Mouse (Mus musculus) kidney, adult 18-20 months (tissue): ENCODE measurements around the gene Pkig.
"Not testable (repeated sequence)": the region's sequence is repeated elsewhere in the genome, so short reads cannot be mapped to it uniquely, and the experiment has no call there.

Experiments used
- DNase-seq: peaks from one replicate; pipeline ENCODE4 v3.0.0; 2021

Gene Pkig

GRCm38 (mm10) chr2:163685761-163686200, 27.6 kb downstream of the Pkig start:
- peak; percentile 45 for DNase-seq

DNA sequence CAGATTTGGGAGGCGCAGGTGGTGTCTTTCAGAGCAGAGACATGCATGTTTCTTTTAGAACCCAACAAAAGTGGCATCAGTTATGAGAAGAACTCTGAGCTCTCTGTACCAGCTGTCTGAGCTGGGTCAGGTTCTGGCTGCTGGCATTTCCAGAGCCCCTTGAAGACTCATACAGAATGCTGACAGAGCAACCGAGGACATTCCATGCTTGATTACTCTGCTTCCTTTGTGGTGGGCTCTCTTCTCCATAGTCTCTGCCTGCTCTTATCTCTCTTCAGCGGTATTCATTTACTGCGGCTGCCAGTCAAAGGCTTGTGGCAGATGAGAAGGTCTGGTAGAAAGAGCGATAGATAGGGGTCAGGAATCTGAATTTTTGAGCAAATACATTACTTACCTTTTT, 28.0 kb downstream of the Pkig start:
- no peak for DNase-seq

- DNase-seq = no peak
Measured at GRCm38 (mm10) chr2:163686886-163687285, 28.7 kb downstream of the Pkig start.

DNA sequence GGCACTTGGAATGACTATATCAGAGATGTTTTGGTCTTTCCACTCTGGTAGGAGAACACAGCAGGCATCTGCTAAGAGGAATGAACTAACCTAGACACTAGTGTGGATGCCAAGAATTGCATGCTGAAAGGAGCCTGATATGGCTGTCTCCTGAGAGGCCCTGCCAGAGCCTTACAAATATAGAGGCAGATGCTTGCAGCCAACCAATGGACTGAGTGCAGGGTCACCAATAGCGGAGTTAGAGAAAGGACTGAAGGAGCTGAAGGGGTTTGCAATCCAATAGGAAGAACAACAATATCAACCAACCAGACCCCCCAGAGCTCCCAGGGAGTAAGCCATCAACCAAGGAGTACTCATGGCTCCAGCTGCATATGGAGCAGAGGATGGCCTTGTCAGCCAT, 30.2 kb downstream of the Pkig start:
- not testable (repeated sequence) for DNase-seq

- DNase-seq = no peak
Measured at GRCm38 (mm10) chr2:163689771-163690170, 31.6 kb downstream of the Pkig start.

DNA sequence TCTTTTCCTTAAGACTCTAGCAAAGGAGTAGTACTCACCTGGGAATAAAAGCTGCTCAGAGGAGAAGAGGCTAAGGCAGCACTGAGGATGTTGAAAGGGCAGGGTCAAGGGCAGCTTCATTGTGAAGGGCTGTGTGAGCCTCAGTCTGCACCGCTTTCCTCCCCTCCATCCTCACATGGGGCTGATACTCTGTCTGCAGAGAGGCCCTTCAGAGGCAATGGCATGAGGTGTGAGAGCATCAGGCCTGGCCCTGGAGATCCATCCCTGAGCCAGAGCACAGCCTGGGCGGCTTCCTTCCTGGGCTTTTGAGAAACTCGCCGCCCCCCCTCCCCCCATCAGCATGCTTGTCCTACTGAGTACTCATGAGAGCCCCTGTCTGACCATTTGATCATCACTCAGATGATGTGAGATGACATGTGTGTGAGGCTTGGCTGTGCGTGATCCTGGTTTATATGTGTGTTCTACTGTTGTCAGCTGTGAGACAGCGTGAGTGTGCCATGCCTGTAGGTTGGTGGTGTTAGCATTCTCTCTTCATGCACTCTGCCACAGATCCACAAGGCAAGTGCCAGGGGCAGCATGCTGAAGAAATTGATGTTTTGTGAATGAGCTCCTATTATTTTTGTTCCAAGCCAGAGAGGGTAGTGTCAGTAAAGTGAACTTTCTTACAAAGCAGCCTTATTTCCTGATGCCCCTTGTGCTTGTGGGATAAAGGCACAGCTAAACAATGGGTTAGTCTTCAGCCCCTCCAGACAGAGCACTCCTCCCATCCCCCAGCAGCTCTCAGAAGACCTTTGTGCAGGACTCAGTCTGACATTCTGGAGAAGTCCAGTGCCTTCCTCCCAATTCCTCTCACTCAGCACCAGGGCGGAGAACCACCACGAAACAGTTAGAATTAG, 32.5 kb downstream of the Pkig start:
- no peak for DNase-seq

DNA sequence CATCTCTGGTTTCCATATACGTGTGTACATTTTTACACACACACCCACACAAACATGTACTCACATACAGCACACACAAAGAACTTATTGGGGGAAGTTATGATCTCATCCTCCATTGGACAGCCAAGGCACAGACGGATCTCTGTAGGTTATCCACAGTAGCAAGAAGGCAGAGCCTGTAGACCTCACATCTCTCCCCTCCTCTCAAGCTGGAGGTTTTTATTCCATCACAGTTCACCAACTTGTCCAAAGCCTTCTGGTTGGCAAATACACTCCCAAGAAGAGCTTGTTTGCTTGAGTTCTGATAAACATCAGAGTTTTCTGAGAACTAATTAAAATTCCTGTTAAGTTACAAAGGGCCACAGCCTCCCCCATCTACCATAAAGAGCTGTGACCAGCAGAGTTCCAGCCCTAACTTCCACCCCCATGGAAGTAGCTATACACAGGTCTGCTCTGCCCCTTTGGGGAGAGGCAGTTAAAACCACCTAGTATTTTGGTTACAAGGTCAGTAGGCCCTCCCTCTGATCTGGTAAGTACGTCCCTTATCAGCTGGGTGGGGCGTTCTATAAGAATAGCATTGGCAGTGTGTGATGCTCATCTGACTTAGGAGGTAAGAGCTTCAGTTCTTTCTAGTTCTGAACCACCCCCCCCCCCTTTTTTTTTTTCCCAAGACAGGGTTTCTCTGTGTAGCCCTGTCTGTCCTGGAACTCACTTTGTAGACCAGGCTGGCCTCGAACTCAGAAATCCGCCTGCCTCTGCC, 33.8 kb downstream of the Pkig start:
- DNase-seq = no peak

- no peak for DNase-seq
Measured at GRCm38 (mm10) chr2:163692873-163693612, 34.9 kb downstream of the Pkig start.

GRCm38 (mm10) chr2:163693716-163694314, 35.6 kb downstream of the Pkig start:
- peak; percentile 46 for DNase-seq

DNA sequence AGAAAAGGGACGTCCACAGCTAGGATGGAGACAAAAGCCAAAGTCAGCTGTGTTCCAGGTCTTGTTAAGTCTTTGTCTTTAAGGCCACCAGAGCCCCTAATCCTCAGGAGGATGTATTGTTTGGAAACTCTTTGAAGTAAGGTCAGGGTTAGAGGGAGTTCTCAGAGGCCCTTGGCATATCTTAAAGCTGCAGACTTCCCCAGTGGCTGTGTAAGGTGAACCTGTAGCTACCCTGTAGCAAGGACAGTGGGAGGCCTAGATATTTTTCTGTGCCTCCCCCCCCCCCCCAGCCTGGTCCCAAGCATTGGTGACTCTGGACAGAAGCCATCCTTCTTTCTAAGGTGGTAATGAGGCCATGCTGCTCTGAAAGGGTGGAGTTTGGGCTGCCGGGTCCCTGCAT, 38.6 kb downstream of the Pkig start:
- no peak for DNase-seq

DNA sequence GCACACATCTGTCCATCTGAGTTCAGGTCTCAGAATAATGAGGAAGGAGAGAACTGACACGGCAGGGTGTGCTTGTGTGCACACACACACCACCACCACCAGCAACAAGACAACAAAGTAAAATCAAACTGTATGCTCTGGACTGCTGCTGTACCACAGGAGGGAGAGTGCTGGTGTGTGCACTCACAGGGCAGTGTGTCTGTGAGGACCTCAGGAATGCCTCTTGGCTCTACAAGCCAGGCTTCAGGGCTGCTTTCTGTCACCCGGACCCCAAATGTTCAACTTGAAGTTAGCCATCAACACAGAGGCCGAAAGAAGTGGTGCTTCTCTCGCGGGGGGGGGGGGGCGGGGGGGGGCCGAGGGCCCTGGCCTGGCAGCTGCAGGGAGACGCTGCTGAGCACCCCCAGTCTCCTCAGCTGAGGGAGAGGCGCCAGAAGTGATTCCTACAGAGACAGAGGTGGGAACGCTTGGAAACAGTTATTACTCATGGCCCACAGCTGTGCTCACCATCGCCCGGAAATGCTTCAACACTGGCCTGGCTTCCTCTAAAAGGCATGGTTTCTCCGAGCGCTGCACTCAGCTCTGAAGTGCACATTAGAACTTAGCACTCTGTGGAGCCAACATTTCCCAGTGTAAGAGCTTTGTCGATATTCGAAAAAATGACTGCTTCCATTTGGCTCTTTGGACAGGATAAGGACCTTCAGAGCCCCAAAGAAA, 39.7 kb downstream of the Pkig start:
- DNase-seq = no peak

DNA sequence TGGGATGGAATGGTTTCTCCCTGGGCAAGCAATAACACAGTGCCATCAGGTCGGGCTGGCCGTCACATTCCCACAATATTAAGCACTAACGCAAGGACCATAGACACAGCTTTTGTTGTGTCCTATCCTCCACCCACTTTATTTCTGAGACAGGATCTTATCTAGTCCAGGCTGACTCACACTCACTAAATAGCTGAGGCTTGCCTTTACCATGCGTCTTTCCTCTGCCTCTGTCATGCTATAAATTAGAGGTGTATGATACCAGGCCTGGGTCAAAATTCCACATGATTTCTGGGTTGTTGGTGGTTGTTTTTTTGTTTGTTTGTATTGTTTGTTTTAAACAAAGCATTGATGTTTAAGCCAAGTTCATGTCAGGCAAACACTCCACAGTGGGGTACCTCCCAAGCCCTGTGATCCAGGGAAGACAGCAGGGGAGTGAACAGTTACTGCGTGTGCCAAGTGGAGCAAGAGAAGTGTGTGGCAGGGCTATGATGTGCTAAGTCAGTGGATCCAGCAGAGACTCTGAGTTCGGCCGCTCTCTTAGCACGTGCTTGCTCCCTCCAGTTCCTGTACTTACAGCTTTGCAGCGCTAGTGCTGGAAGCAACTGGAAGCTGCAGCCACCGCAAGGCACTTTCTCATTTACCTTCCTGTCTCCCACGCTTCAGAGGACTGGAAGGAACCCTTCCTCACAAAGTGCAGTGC, 41.0 kb downstream of the Pkig start:
- DNase-seq = no peak

DNA sequence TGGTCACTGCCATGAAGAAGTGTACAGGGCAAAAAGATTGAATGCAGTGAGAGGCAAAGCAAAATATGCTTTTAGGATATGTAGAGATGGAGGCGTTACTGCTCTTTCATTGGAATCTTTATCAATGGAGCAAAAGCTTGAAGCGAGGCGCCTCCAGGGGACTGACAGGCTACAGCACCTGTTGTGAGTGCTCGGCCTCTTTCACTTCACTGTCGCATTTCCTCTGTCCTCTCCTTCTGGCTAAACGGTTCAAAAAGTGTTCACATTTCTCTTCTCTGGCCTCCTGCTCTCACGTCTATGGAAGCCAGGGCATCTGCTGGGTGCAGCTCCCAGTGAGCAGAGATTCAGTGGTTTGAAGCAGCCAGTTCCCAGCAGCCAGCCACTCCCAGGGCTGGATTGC, 44.2 kb downstream of the Pkig start:
- no peak for DNase-seq

DNA sequence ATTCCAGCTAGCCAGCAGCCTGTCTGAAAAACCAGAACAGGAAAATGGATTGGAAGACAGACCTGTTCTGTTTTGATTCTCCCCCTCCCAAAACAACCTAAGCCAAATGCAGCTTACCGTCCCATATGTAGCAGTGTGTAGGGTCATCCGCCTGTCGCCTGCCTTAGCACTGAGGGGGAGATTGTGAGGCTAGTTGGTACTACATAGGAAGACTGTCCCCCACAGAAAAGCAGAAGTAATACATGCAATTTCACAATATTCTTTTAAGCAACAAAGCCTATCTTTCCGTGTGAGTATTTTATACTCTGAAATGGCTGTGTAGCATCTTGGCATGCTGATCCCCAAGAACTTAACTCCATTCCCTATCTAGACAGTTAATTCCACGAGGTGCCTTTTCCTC, 44.7 kb downstream of the Pkig start:
- no peak for DNase-seq

DNA sequence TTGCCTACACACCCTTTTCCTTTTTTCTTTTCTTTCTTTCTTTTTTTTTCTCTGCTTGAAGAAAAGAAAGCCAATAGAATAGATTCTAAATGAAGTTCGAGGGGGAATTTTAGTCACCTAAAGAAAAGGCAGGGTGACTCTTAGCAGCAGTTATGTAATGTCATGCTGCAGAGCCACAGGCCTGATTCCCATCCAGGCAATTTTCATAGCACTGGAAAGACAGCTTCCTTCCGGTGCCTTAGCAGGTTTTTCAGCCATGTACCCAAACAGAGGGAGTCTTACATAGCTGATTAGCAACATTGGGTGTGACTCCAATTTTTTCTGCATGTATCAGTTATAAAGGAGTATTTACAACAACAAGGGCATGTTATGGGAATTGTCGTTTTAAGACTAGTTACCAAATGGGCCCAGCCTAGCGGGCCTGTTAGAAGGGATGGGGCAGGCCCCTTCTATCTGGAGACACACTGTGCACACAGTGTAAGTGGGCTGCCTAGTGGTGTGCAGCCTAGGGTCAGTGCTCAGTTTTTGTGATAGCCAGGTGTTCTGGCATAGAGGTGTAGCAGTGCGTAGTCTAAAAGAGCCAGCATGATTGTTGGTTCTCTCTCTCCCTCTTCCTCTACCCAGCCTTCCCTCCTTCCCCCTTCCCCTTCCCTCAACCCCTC, 45.5 kb downstream of the Pkig start:
- DNase-seq = no peak

GRCm38 (mm10) chr2:163708321-163708720, 50.1 kb downstream of the Pkig start:
- DNase-seq = no peak

- no peak for DNase-seq
Measured at GRCm38 (mm10) chr2:163708763-163709250, 50.6 kb downstream of the Pkig start.

GRCm38 (mm10) chr2:163710000-163710399, 51.8 kb downstream of the Pkig start:
- no peak for DNase-seq

- DNase-seq = no peak
Measured at GRCm38 (mm10) chr2:163710606-163711159, 52.5 kb downstream of the Pkig start.

DNA sequence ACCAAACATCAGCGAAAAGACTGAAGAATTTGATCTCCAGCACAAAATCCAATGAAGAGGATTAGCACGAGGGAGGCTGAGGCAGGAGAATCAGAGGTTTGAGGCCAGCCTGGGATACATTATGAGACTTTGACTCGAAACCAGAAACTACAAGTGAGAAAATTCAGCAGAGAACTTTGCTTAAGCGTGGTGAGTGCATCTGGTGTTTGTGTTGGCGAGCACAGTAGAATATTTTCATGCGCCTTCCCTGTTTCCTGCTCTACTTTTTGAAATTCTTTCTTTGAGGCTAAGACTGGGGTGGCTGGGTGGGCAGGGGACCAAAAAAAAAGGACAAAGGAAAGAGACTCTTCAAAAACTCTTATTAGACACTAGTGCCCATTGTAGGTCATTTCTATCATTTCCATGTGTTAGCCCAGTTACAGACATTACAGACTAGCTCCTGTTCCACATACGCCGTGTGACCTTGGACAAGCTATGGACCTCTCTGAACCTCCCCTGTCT, 53.2 kb downstream of the Pkig start:
- DNase-seq = no peak
